In the genomic region with DNA sequence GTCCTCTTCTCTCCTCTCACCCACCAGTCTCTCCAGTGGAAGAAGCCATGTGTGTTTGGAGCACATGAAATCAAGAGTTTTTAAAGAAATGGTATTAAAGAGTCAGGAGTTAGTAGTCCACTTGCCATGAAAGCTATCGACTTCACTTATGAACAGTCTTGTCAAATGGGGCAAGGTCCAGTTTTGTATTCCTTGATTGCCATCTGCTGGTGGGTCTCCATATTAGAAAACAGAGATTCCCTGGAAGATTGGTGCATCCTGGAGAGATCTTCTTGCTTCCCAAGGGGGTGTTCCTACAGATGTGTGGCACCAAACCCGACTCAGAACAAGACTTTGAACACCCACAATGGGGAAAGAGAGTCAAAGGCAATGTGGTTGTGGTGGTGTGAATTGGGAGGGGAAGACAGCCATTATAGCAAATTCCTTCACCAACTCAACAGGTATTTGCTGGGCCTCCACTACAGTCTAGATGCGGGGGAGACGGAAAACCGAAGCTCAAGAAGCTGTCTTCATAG, we compare ENCODE assay signal across 8 mouse cellular contexts. TPM values are rescaled to one million over a fixed set of nuclear protein-coding genes. Genes with fewer than 3 reads are reported as not detected.
DNase-seq lines count a peak whose midpoint lies in the region; ATAC-seq and TF ChIP-seq lines count a peak whose summit lies in the region.

No protein-coding gene starts in this region.

- no peak for ATAC-seq in CD4-positive, CD25-positive, alpha-beta regulatory T cell, adult 4 months
- no peak for ATAC-seq in liver, embryonic 12.5 days
- ATAC-seq in forebrain, embryonic 13.5 days, result no peak

- no peak overlapping the region for H3K9ac ChIP-seq in liver, adult 2 months (ENCODE audit: low read depth, low read length)
- no peak overlapping the region for H3K9ac ChIP-seq in liver, embryonic 12.5 days
- H3K9ac ChIP-seq in forebrain, embryonic 13.5 days, result no peak overlapping the region

- H3K9me3 ChIP-seq in liver, embryonic 12.5 days (replicated peaks), result no peaks in the 10 kb centered on the region
- H3K9me3 ChIP-seq in forebrain, embryonic 13.5 days (replicated peaks), result no peaks in the 10 kb centered on the region

- peak; percentile 59 for DNase-seq in CD4-positive, CD25-positive, alpha-beta regulatory T cell, adult 2 months (ENCODE audit: low read depth, low spot score)
- peak; percentile 67 for DNase-seq in liver, adult 2 months (ENCODE audit: extremely low read depth, low read depth, low spot score)
- DNase-seq in embryo, embryonic 10.5 days (ENCODE audit: low spot score), result peak; percentile 72
- DNase-seq in layer of hippocampus, adult 9-10 months (ENCODE audit: low spot score), result peak; percentile 67
- DNase-seq in right cerebral cortex, postnatal 4 days, result peak; percentile 7

- no peak for TF ChIP-seq POLR2A in liver, adult 2 months (IDR thresholded peaks at IDR 0.05; ENCODE audit: extremely low read depth, insufficient read depth, low read length)

- H3K79me2 ChIP-seq in liver, adult 2 months (ENCODE audit: control insufficient read depth, insufficient read depth, low read length), result no peaks in the 10 kb centered on the region

- H3K4me3 ChIP-seq in liver, adult 2 months (ENCODE audit: insufficient read depth, low read depth, low read length), result no peak overlapping the region
- H3K4me3 ChIP-seq in liver, embryonic 12.5 days, result no peak overlapping the region
- H3K4me3 ChIP-seq in forebrain, embryonic 13.5 days, result no peak overlapping the region

- H3K4me1 ChIP-seq in liver, adult 2 months (ENCODE audit: control insufficient read depth, insufficient read depth, low read length), result no peaks in the 10 kb centered on the region
- no peaks in the 10 kb centered on the region for H3K4me1 ChIP-seq in liver, embryonic 12.5 days
- H3K4me1 ChIP-seq in forebrain, embryonic 13.5 days, result no peaks in the 10 kb centered on the region

- H3K27me3 ChIP-seq in liver, adult 2 months (ENCODE audit: control insufficient read depth, insufficient read depth, low read length), result no peaks in the 10 kb centered on the region
- H3K27me3 ChIP-seq in liver, embryonic 12.5 days (replicated peaks), result no peaks in the 10 kb centered on the region
- H3K27me3 ChIP-seq in forebrain, embryonic 13.5 days, result no peaks in the 10 kb centered on the region

- no peak overlapping the region for H3K4me2 ChIP-seq in liver, embryonic 12.5 days
- no peak overlapping the region for H3K4me2 ChIP-seq in forebrain, embryonic 13.5 days

- no peaks in the 10 kb centered on the region for H3K36me3 ChIP-seq in liver, adult 2 months (ENCODE audit: control insufficient read depth, insufficient read depth, low read length)
- H3K36me3 ChIP-seq in liver, embryonic 12.5 days, result no peaks in the 10 kb centered on the region
- H3K36me3 ChIP-seq in forebrain, embryonic 13.5 days (ENCODE audit: poor library complexity, severe bottlenecking), result no peaks in the 10 kb centered on the region

- 0 out of 2 replicates have a peak, but pooled peaks have one; percentile 16 for TF ChIP-seq CTCF in liver, adult 2 months (IDR thresholded peaks at IDR 0.05; ENCODE audit: low read depth, low read length)

- WGBS in liver, adult 2 months, result 49% methylated on average over 5 of the region's 5 CpGs
- 48% methylated on average over 5 of the region's 5 CpGs for WGBS in liver, embryonic 12.5 days (ENCODE audit: insufficient replicate concordance)
- 58% methylated on average over 5 of the region's 5 CpGs for WGBS in forebrain, embryonic 13.5 days

- no peak overlapping the region for H3K27ac ChIP-seq in liver, adult 2 months (replicated peaks; ENCODE audit: insufficient read depth, low read depth, low read length)
- no peak overlapping the region for H3K27ac ChIP-seq in liver, embryonic 12.5 days
- no peak overlapping the region for H3K27ac ChIP-seq in forebrain, embryonic 13.5 days

RNA-seq across cellular contexts. Expression of a gene that starts 26.7 kb away (rescaled TPM):
- polyA plus RNA-seq in CD4-positive, CD25-positive, alpha-beta regulatory T cell, adult 4 months (2017; shearing (Covaris generic)), result 10 to 100 TPM; 17.8 to 19.4 TPM
- 36.7 and 42.8 TPM in 2 replicates for total RNA-seq in liver, adult 2 months (2014; rRNA removed)
- 12.5 and 13.6 TPM in 2 replicates for polyA plus RNA-seq in liver, adult 2 months (2012; rRNA removed)
- 13.1 TPM in 2 replicates for polyA plus RNA-seq in liver, embryonic 12.5 days (2016; fragmentation: Nextera tagmentation; extraction: Ambion mirVana)
- 28.6 and 29.9 TPM in 2 replicates for polyA plus RNA-seq in forebrain, embryonic 13.5 days (2015; fragmentation: Nextera tagmentation; extraction: Ambion mirVana)

Comparison
In these comparisons a context has a peak if more than half of its experiments do, and no peak if none do; other contexts are left out.
1. DNase-seq: peak in every context shown above with its lines; median percentile 72 in embryo, embryonic 10.5 days; 67 in liver, adult 2 months; 67 in layer of hippocampus, adult 9-10 months; 59 in CD4-positive, CD25-positive, alpha-beta regulatory T cell, adult 2 months; 7 in right cerebral cortex, postnatal 4 days.